Comparison of ENCODE assay signal across 9 mouse cellular contexts in the genomic region with DNA sequence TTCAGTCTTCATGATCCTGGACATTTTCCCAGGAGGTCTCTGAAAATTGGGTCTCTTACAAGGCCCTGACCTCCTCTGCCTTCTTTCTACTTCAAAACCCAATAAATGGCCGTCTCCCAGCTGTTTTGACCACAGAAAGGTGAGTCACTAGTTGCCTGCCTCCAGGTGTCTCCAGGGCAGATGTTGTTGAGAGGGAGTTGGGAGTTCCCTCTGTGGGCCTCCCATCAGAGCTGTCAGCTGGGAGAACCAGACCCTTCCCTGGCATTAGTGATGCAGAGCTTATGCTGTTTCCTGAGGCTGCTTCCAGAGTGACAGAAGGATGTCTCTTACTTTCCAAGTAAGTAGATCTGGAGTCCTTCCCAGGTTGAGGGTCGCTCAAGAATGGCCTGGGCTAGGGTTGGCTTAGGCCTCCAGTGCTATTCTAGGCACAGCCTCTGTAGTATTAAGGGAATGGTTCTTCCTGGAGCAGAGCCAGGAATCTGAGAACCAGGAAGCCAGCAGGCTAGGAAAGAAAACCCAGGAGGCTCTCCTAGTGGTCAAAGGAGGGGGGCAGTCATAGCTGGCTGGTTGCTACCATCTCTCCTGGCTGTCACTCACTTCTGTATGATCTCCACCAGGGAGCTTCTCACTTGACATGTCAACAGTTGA. TPM values are rescaled to one million over a fixed set of nuclear protein-coding genes. Genes with fewer than 3 reads are reported as not detected.
A peak's percentile ranks its signal among the peaks of the same experiment; 100 is the strongest.
DNase-seq lines count a peak whose midpoint lies in the region; ATAC-seq and TF ChIP-seq lines count a peak whose summit lies in the region.
"Had no signal": no experiment of that assay in that cellular context is flagged by ENCODE, and none has a peak within 500 bp of the region (broad histone marks: within the 10 kb centered on the region; RNA-seq: fewer than 3 reads in every experiment).

No protein-coding gene starts in this region.

- peak overlapping the region; percentile 82 for H3K4me3 ChIP-seq in left cerebral cortex, adult 2 months
- peak overlapping the region; percentile 89; the same call in 1 of the 2 replicates for H3K4me3 ChIP-seq in intestine, embryonic 16.5 days (ENCODE audit: low read length)
- H3K4me3 ChIP-seq in lung, embryonic 14.5 days (ENCODE audit: low read depth, low read length): peak overlapping the region; percentile 85; the same call in 1 of the 2 replicates
- peak overlapping the region; percentile 81; the same call in 1 of the 2 replicates for H3K4me3 ChIP-seq in stomach, embryonic 16.5 days (replicated peaks; ENCODE audit: low read length)

- no peak overlapping the region for H3K9ac ChIP-seq in intestine, embryonic 16.5 days (ENCODE audit: low read depth, low read length)
- H3K9ac ChIP-seq in lung, embryonic 14.5 days: no peak overlapping the region
- H3K9ac ChIP-seq in stomach, embryonic 16.5 days (ENCODE audit: low read length): no peak overlapping the region

- H3K4me1 ChIP-seq in intestine, embryonic 16.5 days (ENCODE audit: control insufficient read depth, insufficient read depth, low read length): peaks cover 15% of the 10 kb centered on the region; the same call in 1 of the 2 replicates
- 0 out of 2 replicates have a peak, but pooled peaks cover 4% of the 10 kb centered on the region for H3K4me1 ChIP-seq in lung, embryonic 14.5 days (ENCODE audit: insufficient read depth)
- H3K4me1 ChIP-seq in stomach, embryonic 16.5 days (ENCODE audit: control insufficient read depth, insufficient read depth, low read length): peaks cover 16% of the 10 kb centered on the region; the same call in 1 of the 2 replicates

- intact Hi-C loops in left cerebral cortex, adult 2 months (cut with DNase I): loop anchor here (1.0 to 5.0 kb wide), 2 partner anchors 107 to 146 kb away; a partner anchor contains a TSS

- H3K27me3 ChIP-seq in intestine, embryonic 16.5 days (replicated peaks; ENCODE audit: control insufficient read depth, insufficient read depth, low read length): no peaks in the 10 kb centered on the region
- H3K27me3 ChIP-seq in lung, embryonic 14.5 days (ENCODE audit: insufficient read depth, low read length): no peaks in the 10 kb centered on the region
- no peaks in the 10 kb centered on the region for H3K27me3 ChIP-seq in stomach, embryonic 16.5 days (ENCODE audit: control insufficient read depth, insufficient read depth, low read length)

- DNase-seq in left cerebral cortex, adult 2 months (ENCODE audit: extremely low spot score in 1 of 2, low spot score in 2 of 2): no peak
- DNase-seq in left cerebral cortex, adult 9 months (ENCODE audit: low spot score in 2 of 2): no peak
- peak; percentile 70 for DNase-seq in cerebellum, adult 9-11 months
- peak; percentile 97 for DNase-seq in heart, adult 11 months
- peak; percentile 65 for DNase-seq in lung, embryonic 14.5 days
- no peak for DNase-seq in urinary bladder, postnatal 4 days (ENCODE audit: low spot score in 2 of 2)

- 62% methylated on average over 2 of the region's 2 CpGs for WGBS in intestine, embryonic 16.5 days
- 73% methylated on average over 2 of the region's 2 CpGs for WGBS in lung, embryonic 14.5 days
- WGBS in stomach, embryonic 16.5 days: 74% methylated on average over 2 of the region's 2 CpGs

- no peaks in the 10 kb centered on the region for H3K36me3 ChIP-seq in intestine, embryonic 16.5 days (ENCODE audit: control insufficient read depth, insufficient read depth, low read length)
- H3K36me3 ChIP-seq in lung, embryonic 14.5 days (ENCODE audit: insufficient read depth): no peaks in the 10 kb centered on the region
- H3K36me3 ChIP-seq in stomach, embryonic 16.5 days (ENCODE audit: control insufficient read depth, insufficient read depth, low read length): no peaks in the 10 kb centered on the region

- TF ChIP-seq CTCF in left cerebral cortex, adult 2 months (IDR thresholded peaks at IDR 0.05): peak; percentile 12
- no peak for TF ChIP-seq CTCF in lung, embryonic 14.5 days (IDR thresholded peaks at IDR 0.05; ENCODE audit: low read depth)

- no peak for ATAC-seq in intestine, embryonic 16.5 days
- no peak for ATAC-seq in lung, embryonic 14.5 days (ENCODE audit: insufficient read depth)
- no peak for ATAC-seq in stomach, embryonic 16.5 days (ENCODE audit: insufficient read depth, low FRiP score)

- peak overlapping the region; percentile 95; the same call in 1 of the 2 replicates for H3K4me2 ChIP-seq in intestine, embryonic 16.5 days (ENCODE audit: low read depth, low read length)
- peak overlapping the region; percentile 87 for H3K4me2 ChIP-seq in lung, embryonic 14.5 days
- H3K4me2 ChIP-seq in stomach, embryonic 16.5 days (ENCODE audit: low read depth, low read length): peak overlapping the region; percentile 63

- H3K9me3 ChIP-seq in intestine, embryonic 16.5 days (ENCODE audit: control insufficient read depth, low read length): no peaks in the 10 kb centered on the region
- H3K9me3 ChIP-seq in lung, embryonic 14.5 days (ENCODE audit: low read depth, low read length): no peaks in the 10 kb centered on the region
- no peaks in the 10 kb centered on the region for H3K9me3 ChIP-seq in stomach, embryonic 16.5 days (replicated peaks; ENCODE audit: control insufficient read depth, low read length)
- H3K9me3 ChIP-seq: G1E had no signal

- H3K27ac ChIP-seq in left cerebral cortex, adult 2 months: peak overlapping the region; percentile 100
- no peak overlapping the region for H3K27ac ChIP-seq in intestine, embryonic 16.5 days (ENCODE audit: low read length)
- peak overlapping the region; percentile 98; the same call in 1 of the 2 replicates for H3K27ac ChIP-seq in lung, embryonic 14.5 days (ENCODE audit: low read depth)
- peak overlapping the region; percentile 96; the same call in 1 of the 2 replicates for H3K27ac ChIP-seq in stomach, embryonic 16.5 days (ENCODE audit: low read length)

RNA-seq across cellular contexts. Expression of a gene that starts 2.1 kb away (rescaled TPM):
- 100 to 1,000 TPM; 135 to 147 TPM for total RNA-seq in left cerebral cortex, adult 2 months (2021)
- 21.2 and 25.1 TPM in 2 replicates for polyA plus RNA-seq in intestine, embryonic 16.5 days (2015; fragmentation: Nextera tagmentation; extraction: Ambion mirVana)
- 15.0 and 17.8 TPM in 2 replicates for polyA plus RNA-seq in lung, embryonic 14.5 days (2014; fragmentation: Nextera tagmentation; extraction: Ambion mirVana)
- 34.0 and 49.9 TPM in 2 replicates for polyA plus RNA-seq in stomach, embryonic 16.5 days (2015; fragmentation: Nextera tagmentation; extraction: Ambion mirVana)

RNA-seq across cellular contexts. Expression of a gene that starts 25.7 kb away (rescaled TPM):
- total RNA-seq in left cerebral cortex, adult 2 months (2021): 10 to 100 TPM; 27.2 to 28.4 TPM
- polyA plus RNA-seq in intestine, embryonic 16.5 days (2015; fragmentation: Nextera tagmentation; extraction: Ambion mirVana): 61.3 and 61.5 TPM in 2 replicates
- polyA plus RNA-seq in lung, embryonic 14.5 days (2014; fragmentation: Nextera tagmentation; extraction: Ambion mirVana): 52.0 and 54.0 TPM in 2 replicates
- polyA plus RNA-seq in stomach, embryonic 16.5 days (2015; fragmentation: Nextera tagmentation; extraction: Ambion mirVana): 54.0 and 63.8 TPM in 2 replicates

Comparison
In these comparisons a context has a peak if more than half of its experiments do, and no peak if none do; other contexts are left out.
1. DNase-seq: peak in cerebellum, adult 9-11 months (single experiment), heart, adult 11 months (single experiment) and lung, embryonic 14.5 days (single experiment); none in left cerebral cortex, adult 2 months (0 of 2), left cerebral cortex, adult 9 months (0 of 2) and urinary bladder, postnatal 4 days (0 of 2).
2. Peak in every context shown above with its lines, with median percentiles within 50 percentile points of each other: H3K4me3 ChIP-seq and H3K4me2 ChIP-seq.